Mouse (Mus musculus) CH12.LX (cell line): ENCODE data around the gene Cst13. TPM values are rescaled to one million over a fixed set of nuclear protein-coding genes. Genes with fewer than 3 reads are reported as not detected.

ENCODE experiments used
- DNase-seq: peaks from one replicate; pipeline ENCODE4 v3.0.0-alpha.2; 2013; ENCODE audit errors: extremely low read depth
- H3K27ac ChIP-seq: 2 replicates; pipeline ENCODE4 v1.5.1; 2012; ENCODE audit warnings: low read depth, mild to moderate bottlenecking, control low read depth, moderate library complexity; ENCODE audit not compliant: insufficient read depth
- H3K27me3 ChIP-seq: replicated peaks from 2 replicates; pipeline ENCODE3; 2012; ENCODE audit warnings: inconsistent platforms
- H3K36me3 ChIP-seq, 2 experiments: replicated peaks in 1 of 2; 2 replicates each; pipeline versions ENCODE3 to v1.6.1; 2012; ENCODE audit warnings: inconsistent platforms in 1 of 2, low read length in 1 of 2, mild to moderate bottlenecking in 1 of 2, mixed read lengths in 1 of 2, moderate library complexity in 1 of 2; ENCODE audit not compliant: control insufficient read depth in 1 of 2, insufficient read depth in 1 of 2
- H3K4me1 ChIP-seq, 2 experiments: 2 replicates each; pipeline ENCODE4 v1.6.1; 2012; ENCODE audit warnings: inconsistent platforms in 1 of 2, moderate library complexity in 1 of 2; ENCODE audit not compliant: insufficient read depth in 2 of 2, control insufficient read depth in 1 of 2
- H3K4me2 ChIP-seq: 2 replicates; pipeline ENCODE4 v1.6.1; 2012; ENCODE audit warnings: low read depth, mild to moderate bottlenecking, control low read depth; ENCODE audit not compliant: poor library complexity, insufficient read depth, severe bottlenecking
- H3K4me3 ChIP-seq, 3 experiments: fragments of 150-350 bp in 1 of 3; sonication (generic) in 1 of 3; replicated peaks in 1 of 3; 2 replicates each; pipeline versions ENCODE3 to v1.5.1; 2011 to 2012; ENCODE audit warnings: low read depth in 2 of 3, low read length in 2 of 3, mild to moderate bottlenecking in 2 of 3, moderate library complexity in 2 of 3, control low read depth in 1 of 3, improper control_type of control experiment in 1 of 3, inconsistent platforms in 1 of 3, mixed read lengths in 1 of 3; ENCODE audit not compliant: poor library complexity in 1 of 3
- H3K79me2 ChIP-seq: replicated peaks from 2 replicates; pipeline ENCODE4 v1.6.1; 2012; ENCODE audit warnings: mild to moderate bottlenecking, moderate library complexity; ENCODE audit not compliant: control insufficient read depth, poor library complexity, insufficient read depth, severe bottlenecking; ENCODE audit errors: extremely low read depth
- H3K9ac ChIP-seq: 2 replicates; pipeline ENCODE4 v1.6.1; 2012; ENCODE audit warnings: low read depth, mild to moderate bottlenecking, control low read depth, moderate library complexity; ENCODE audit not compliant: insufficient read depth
- H3K9me3 ChIP-seq: replicated peaks from 2 replicates; pipeline ENCODE3; 2012; ENCODE audit warnings: low read length, inconsistent platforms, mixed read lengths
- BHLHE40 ChIP-seq: IDR thresholded peaks from 2 replicates; pipeline ENCODE4 v1.6.1; 2011; ENCODE audit warnings: mild to moderate bottlenecking, low read depth, low read length, improper control_type of control experiment
- CTCF ChIP-seq, 2 experiments: IDR thresholded peaks in 1 of 2; conservative IDR thresholded peaks in 1 of 2; 2 replicates each; pipeline ENCODE4 v1.5.1; 2011 to 2012; ENCODE audit warnings: low read depth in 2 of 2, low read length in 2 of 2, improper control_type of control experiment in 1 of 2, inconsistent platforms in 1 of 2, mild to moderate bottlenecking in 1 of 2, moderate library complexity in 1 of 2
- E2F4 ChIP-seq: IDR thresholded peaks from 2 replicates; pipeline ENCODE4 v1.6.1; 2011; ENCODE audit warnings: low read depth, low read length, improper control_type of control experiment; ENCODE audit not compliant: insufficient replicate concordance
- EP300 ChIP-seq: IDR thresholded peaks from 2 replicates; pipeline ENCODE4 v1.6.1; 2011; ENCODE audit warnings: low read length, improper control_type of control experiment
- ETS1 ChIP-seq: conservative IDR thresholded peaks from 2 replicates; pipeline ENCODE4 v1.6.1; 2012; ENCODE audit warnings: low read depth, mild to moderate bottlenecking, inconsistent platforms, low read length, improper control_type of control experiment, moderate library complexity
- HCFC1 ChIP-seq: IDR thresholded peaks from 2 replicates; pipeline ENCODE4 v1.6.1; 2012; ENCODE audit warnings: low read depth, mild to moderate bottlenecking, inconsistent platforms, low read length, improper control_type of control experiment
- IRF4 ChIP-seq: IDR thresholded peaks from 2 replicates; pipeline ENCODE4 v1.6.1; 2014; ENCODE audit warnings: low read depth, mild to moderate bottlenecking, inconsistent platforms, low read length, improper control_type of control experiment
- JUN ChIP-seq: IDR thresholded peaks from 2 replicates; pipeline ENCODE4 v1.6.1; 2011; ENCODE audit warnings: low read depth, mild to moderate bottlenecking, low read length, improper control_type of control experiment, moderate library complexity; ENCODE audit not compliant: insufficient read depth
- KAT2A ChIP-seq: IDR thresholded peaks from 2 replicates; pipeline ENCODE4 v1.6.1; 2012; ENCODE audit warnings: low read length, improper control_type of control experiment, inconsistent platforms; ENCODE audit not compliant: insufficient replicate concordance
- MAX ChIP-seq: IDR thresholded peaks from 2 replicates; pipeline ENCODE4 v1.6.1; 2011; ENCODE audit warnings: low read length, improper control_type of control experiment
- MEF2A ChIP-seq: IDR thresholded peaks from 2 replicates; pipeline ENCODE4 v1.6.1; 2014; ENCODE audit warnings: low read depth, mild to moderate bottlenecking, inconsistent platforms, low read length, improper control_type of control experiment, borderline replicate concordance
- MXI1 ChIP-seq: IDR thresholded peaks from 2 replicates; pipeline ENCODE4 v1.6.1; 2011; ENCODE audit warnings: mild to moderate bottlenecking, low read depth, low read length, improper control_type of control experiment
- MYC ChIP-seq: IDR thresholded peaks from 2 replicates; pipeline ENCODE4 v1.6.1; 2011; ENCODE audit warnings: low read depth, mild to moderate bottlenecking, improper control_type of control experiment, low read length
- NELFE ChIP-seq: IDR thresholded peaks from 2 replicates; pipeline ENCODE4 v1.6.1; 2011; ENCODE audit warnings: low read depth, low read length, improper control_type of control experiment
- PAX5 ChIP-seq: IDR thresholded peaks from 2 replicates; pipeline ENCODE4 v1.6.1; 2012; ENCODE audit warnings: low read length, inconsistent platforms, mixed read lengths
- POLR2A ChIP-seq: IDR thresholded peaks from 2 replicates; pipeline ENCODE4 v1.6.1; 2011; ENCODE audit warnings: low read depth, mild to moderate bottlenecking, improper control_type of control experiment, low read length
- SIN3A ChIP-seq: IDR thresholded peaks from 2 replicates; pipeline ENCODE4 v1.6.1; 2012; ENCODE audit warnings: low read length, improper control_type of control experiment, inconsistent platforms
- SMC3 ChIP-seq: IDR thresholded peaks from 2 replicates; pipeline ENCODE4 v1.6.1; 2011; ENCODE audit warnings: low read depth, low read length, improper control_type of control experiment
- TBP ChIP-seq: conservative IDR thresholded peaks from 2 replicates; pipeline ENCODE4 v1.6.1; 2011; ENCODE audit warnings: low read depth, low read length, improper control_type of control experiment
- UBTF ChIP-seq: IDR thresholded peaks from 2 replicates; pipeline ENCODE4 v1.6.1; 2012; ENCODE audit warnings: low read depth, mild to moderate bottlenecking, inconsistent platforms, low read length, improper control_type of control experiment, moderate library complexity
- USF1 ChIP-seq: IDR thresholded peaks from 2 replicates; pipeline ENCODE4 v1.6.1; 2014; ENCODE audit warnings: low read depth, mild to moderate bottlenecking, inconsistent platforms, low read length, improper control_type of control experiment
- USF2 ChIP-seq: conservative IDR thresholded peaks from 2 replicates; pipeline ENCODE4 v1.6.1; 2011; ENCODE audit warnings: low read depth, low read length, improper control_type of control experiment
- ZC3H11A ChIP-seq: IDR thresholded peaks from 2 replicates; pipeline ENCODE4 v1.6.1; 2012; ENCODE audit warnings: low read depth, mild to moderate bottlenecking, inconsistent platforms, low read length, improper control_type of control experiment
- ZKSCAN1 ChIP-seq: IDR thresholded peaks from 2 replicates; pipeline ENCODE4 v1.6.1; 2012; ENCODE audit warnings: low read depth, inconsistent platforms, low read length, improper control_type of control experiment, borderline replicate concordance
- ZNF384 ChIP-seq: IDR thresholded peaks from 2 replicates; pipeline ENCODE4 v1.6.1; 2012; ENCODE audit warnings: low read depth, low read length, improper control_type of control experiment, inconsistent platforms
- dilution Hi-C: fragments of 300-500 bp; cut with MboI; formaldehyde crosslinking; loops from 2 replicates; pipeline ENCODE4 v1.14.3; 2020; ENCODE audit warnings: low sequenced_read_pairs; ENCODE audit not compliant: extremely low pct_unique_long_range_greater_than_20kb, extremely low pct_ligation_motif_present
- in situ Hi-C: fragments of 300-500 bp; cut with MboI; formaldehyde crosslinking; loops from 3 replicates; pipeline ENCODE4 v1.14.3; 2019; ENCODE audit warnings: low sequenced_read_pairs, low pct_ligation_motif_present, low pct_unique_long_range_greater_than_20kb, mixed read lengths
- polyA plus RNA-seq: library from polyadenylated mRNA; unstranded; fragments of >175 nt; gene quantifications from 2 replicates; pipeline ENCODE4 v1.2.1, GENCODE M21; 2012; ENCODE audit warnings: low read depth; ENCODE audit not compliant: insufficient read length
- total RNA-seq, 2 experiments: library from RNA; depleted of rRNA; stranded (reverse); fragments of 300-350 nt in 1 of 2; fragments of >200 nt in 1 of 2; gene quantifications; 2 replicates each; pipeline ENCODE4 v1.2.3; 2012 to 2014

Gene Cst13
- total and polyA plus RNA-seq, 3 experiments = not detected

DNA sequence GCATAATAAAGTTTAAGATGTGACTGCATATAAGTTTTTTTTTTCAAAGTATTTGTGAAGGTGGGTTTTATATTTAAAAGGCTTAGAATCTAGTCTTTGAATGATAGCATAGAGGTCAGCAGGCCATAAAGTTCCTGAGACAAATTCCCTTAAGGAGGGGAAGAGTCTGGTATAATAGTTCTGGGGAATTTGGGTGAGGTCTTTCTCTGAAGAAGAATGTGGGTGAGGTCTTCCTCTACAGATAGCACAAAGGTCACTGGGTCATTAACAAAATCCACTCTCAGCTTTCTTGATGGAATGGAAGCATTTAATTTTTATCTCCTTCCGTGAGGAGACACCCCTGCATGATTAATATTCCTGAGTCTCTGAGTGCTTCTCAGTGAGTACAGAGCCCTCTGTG lies 6.1 kb downstream of the Cst13 start:
- Histone ChIP-seq H3K4me1 (no peaks in the 10 kb centered on the region), H3K4me2 (no peak overlapping the region), H3K9me3 (no peaks in the 10 kb centered on the region), H3K9ac (no peak overlapping the region), H3K79me2 (no peaks in the 10 kb centered on the region), H3K36me3 (no peaks in the 10 kb centered on the region), H3K27me3 (peaks cover 2% of the 10 kb centered on the region), H3K27ac (no peak overlapping the region), H3K4me3 (no peak overlapping the region)
- in situ Hi-C loops = loop anchor here (10.0 kb wide), 1 partner anchor 51 kb away; the partner anchor contains the start of gene Cst11
- TF ChIP-seq POLR2A (no peak), UBTF (no peak), KAT2A (no peak), E2F4 (no peak), CTCF (conservative IDR thresholded peaks at IDR 0.05 in 1 of 2, IDR thresholded peaks at IDR 0.05 in 1 of 2; ENCODE audit: low read depth in 2 of 2, low read length in 2 of 2) (no peak), PAX5 (no peak), MEF2A (no peak), BHLHE40 (no peak), MXI1 (no peak), MAX (no peak), HCFC1 (no peak), IRF4 (no peak), SMC3 (no peak), ZC3H11A (no peak), USF1 (no peak), TBP (no peak), MYC (no peak), USF2 (no peak), SIN3A (no peak)
- dilution Hi-C loops = no loop called here
- no peak for DNase-seq

DNA sequence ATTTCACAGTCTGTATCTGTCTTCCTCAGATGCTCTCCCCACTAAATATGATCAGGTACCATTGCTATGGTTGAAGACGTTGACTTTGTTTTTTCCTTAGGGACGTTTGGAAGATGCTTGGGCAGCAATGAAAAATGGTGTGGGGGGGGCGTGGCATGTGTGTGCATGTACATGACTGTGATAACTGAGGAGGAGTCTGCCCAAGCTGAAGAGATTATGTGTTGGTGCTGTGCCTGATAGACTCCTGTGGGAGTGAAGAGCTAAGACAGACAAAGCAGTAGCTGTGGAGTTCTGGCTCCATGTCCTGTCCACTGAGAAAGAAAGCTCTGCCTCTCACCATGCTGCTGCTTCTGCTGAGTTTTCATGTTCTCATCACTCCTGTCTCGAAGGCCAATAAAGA lies 15.0 kb downstream of the Cst13 start, which contains the start of gene Cst9:
TSS of gene Cst9 (plus strand) at position 236 of the 400 bp plus-strand sequence.
- in situ Hi-C loops = no loop called here
- Histone ChIP-seq H3K9ac (no peak within 1 kb of the TSS), H3K4me2 (no peak within 1 kb of the TSS), H3K9me3 (no peaks in the 10 kb centered on the region), H3K36me3 (no peaks in the 10 kb centered on the region), H3K27ac (no peak within 1 kb of the TSS), H3K79me2 (no peaks in the 10 kb centered on the region), H3K27me3 (peaks cover 6% of the 10 kb centered on the region), H3K4me1 (no peaks in the 10 kb centered on the region), H3K4me3 (no peak within 1 kb of the TSS)
- no peak for DNase-seq
- TF ChIP-seq ETS1 (no peak), CTCF (conservative IDR thresholded peaks at IDR 0.05 in 1 of 2, IDR thresholded peaks at IDR 0.05 in 1 of 2; ENCODE audit: low read depth in 2 of 2, low read length in 2 of 2) (no peak), BHLHE40 (no peak), ZC3H11A (no peak), ZNF384 (no peak), NELFE (no peak), KAT2A (no peak), JUN (no peak), USF2 (no peak), EP300 (no peak), SMC3 (no peak), ZKSCAN1 (no peak), TBP (no peak)
- dilution Hi-C loops = no loop called here
